Mouse (Mus musculus) CH12F3 (cell line): ENCODE data around the gene Greb1.

ENCODE experiments used
- in situ Hi-C: fragments of 300-500 bp; cut with MboI; formaldehyde crosslinking; loops from 2 replicates; pipeline ENCODE4 v1.14.3; 2020; ENCODE audit warnings: low sequenced_read_pairs

Gene Greb1

DNA sequence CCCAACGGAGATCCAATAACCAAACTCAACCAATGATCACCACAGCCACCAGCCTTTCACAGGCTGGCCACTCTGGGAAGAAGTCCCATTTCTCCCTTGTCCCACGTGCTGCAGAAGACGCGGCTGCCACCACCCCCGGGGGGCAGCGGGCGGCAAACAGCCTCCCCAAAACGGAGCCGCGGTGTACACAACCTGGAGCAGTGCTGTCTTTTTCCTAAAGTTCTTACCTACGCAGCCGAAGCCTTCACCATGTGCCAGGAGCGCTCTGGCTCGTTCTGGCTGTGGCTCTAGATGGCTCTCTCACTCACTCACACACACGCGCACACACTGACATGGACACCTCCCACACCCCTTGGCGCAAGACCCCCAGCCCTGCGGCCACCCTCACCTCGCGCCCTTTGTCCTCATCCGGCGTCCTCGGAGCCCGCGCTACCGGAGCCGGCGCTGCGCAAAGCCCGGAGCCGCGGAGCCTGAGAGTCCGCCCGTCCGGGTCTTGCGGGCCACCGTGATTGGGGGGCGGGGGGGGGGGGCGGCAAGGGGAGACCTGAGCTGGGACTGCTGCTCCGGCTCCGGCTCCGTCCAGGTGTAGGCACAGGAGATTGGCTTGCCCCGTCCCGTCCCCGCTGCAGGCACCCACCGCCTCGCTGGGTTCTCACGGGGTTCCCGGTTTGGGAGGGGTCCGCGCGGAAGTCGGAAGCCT, at the start of gene Greb1:
Greb1 (minus strand) TSS at position 628 of the 700 bp plus-strand sequence.
- in situ Hi-C loops: loop anchor here (25.0 kb wide), 1 partner anchor 462 kb away; the partner anchor contains the start of gene Pdia6

DNA sequence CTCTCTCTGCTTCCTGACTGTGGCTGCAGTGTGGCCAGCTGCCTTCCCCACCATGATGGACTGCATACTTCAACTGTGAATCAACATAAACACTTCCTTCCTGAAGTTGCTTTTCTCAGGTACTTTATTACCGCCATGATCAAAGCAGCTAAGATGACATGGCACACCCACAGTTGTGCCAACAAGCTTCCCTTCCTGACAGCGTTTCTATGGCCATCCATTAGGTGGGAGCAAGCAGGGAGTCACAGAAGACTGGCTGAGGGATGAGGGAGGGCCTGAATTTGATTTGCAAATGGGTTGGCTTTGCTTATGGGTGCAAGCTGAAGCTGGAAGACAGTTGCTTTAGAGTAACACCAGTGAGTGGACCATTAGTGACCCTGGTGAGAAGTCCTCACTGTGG, 49.1 kb upstream of the Greb1 start:
- in situ Hi-C loops: no loop called here

DNA sequence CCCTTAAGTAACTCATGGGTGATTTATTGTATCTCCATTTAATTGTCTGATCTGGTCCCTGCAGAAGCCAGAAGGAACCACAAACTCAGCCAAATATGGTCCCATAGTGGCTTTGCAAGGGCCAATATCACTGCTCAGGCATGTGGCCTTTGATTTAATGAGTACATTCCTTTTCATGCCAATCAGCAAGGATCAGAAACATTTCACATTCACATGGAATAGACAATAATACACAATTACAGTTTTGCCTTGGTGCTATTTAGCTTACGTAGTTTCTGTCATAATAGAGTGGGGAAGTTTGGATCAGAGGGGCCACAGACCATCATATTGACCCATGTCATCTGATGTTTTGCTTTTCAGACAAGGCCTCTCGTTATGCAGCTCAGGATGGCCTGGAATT, 47.8 kb upstream of the Greb1 start:
- in situ Hi-C loops: no loop called here

DNA sequence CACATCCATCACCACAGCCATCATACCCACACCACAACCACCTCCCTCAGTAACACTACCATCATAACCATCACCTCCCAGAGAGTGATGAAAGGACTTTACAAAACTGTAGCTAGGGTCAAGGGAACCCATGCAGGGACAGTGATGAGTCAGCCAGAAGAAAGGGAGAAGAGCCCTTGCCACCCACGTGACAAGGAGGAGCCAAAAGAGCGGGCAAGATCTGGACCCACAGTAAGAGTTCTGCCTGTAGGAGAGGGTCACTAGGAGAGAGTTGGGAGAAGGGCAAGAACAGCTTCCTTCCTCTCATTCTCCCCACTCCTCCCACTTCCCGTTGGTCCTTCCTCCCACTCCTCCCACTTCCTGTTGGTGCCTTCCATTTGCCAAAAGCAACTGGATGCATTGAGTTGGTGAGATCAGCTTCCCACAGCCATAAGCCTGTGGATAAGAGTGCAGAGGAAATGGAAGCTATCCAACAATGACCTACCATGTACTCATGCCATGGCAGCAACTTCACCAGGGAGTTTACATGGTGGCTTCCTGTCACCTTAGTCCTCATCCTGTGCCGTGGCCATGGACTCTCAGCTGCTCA, 46.6 kb upstream of the Greb1 start:
- in situ Hi-C loops: no loop called here

DNA sequence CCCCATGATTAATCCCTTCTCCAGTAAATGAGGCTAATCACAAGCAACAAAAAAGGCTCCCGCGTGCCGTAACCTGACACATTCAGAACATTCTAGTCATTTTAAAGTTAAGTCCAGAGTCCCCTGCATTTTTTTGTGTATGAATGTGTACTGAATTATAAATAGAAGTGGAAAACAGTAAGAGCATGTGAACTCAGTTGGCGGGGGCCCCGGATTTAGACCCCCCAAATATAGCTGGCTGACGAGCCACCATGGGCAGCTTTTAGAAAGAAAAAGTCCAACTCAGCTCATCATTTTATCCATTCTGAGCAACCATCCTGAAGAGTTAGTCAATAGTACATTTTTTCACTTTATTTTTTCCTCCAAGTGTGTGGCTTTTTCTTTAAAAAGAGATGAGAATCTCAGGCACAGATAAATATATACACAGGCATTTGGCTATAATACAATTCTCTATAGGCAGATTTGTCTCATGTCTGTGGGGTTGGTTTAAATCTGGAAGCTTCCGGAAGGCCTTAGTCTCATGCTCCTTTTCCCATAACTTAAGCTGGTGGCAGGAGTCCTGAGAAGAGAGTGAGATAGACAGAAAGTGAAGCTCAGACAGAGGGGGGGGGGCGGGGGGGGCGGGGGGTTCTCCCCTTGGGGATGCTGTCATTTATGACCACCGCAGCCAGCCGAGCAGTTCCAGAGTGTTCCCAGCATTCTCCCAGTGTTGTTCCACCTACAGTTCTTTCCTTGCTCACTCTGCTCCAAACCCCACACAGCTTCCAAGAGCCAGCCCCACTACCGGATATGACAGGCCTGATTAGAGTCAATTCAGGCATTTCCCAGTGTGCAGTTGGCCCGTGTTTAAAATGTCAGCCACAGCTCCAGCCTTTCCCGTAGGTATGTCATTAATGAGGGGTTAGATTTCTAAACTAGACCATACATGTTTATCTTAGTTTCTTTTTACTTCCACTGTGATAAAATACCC, 44.2 kb upstream of the Greb1 start:
- in situ Hi-C loops: no loop called here

DNA sequence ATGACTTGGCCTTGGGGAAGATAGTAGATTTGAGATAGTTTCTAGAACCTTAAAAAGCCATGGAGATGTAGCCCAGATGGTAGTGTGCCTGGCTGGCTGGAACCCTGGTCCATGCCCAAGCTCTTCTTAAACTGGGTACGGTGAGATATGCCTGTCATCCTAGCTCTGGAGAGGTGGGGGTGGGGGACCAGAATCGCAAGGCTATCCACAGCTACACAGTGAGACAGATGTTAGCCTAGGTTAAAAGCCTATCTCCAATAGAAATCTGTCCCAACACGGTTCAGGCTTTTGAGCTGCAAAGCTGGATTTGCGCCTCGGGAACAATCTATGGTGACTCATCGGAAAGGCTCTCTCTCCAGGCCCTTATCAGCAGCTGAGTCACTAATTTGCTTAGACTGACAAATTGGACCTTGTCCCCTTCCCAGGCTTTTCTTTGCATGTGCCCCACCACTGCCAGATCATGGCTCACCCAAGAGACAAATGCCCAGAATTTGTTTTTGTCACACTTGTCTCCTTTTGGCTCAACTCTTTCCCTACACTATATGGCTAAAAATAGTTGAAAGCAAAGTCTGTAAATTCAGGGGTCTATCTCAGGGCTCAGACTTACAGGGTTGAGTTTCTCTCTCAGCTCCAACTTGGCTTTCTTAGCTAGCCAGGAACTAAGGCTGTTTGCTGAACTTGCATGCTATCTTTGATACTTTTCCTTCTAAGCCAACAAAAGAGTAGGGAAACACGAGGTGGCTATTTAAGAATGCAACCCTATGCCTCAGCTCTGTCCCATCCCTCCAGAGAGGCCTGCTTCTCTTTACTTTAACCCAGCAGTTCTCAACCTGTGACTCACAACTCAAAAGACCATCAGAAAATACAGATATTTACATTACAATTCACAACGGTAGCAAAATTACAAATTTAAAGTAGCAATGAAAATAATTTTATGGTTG, 40.4 kb upstream of the Greb1 start:
- in situ Hi-C loops: no loop called here

DNA sequence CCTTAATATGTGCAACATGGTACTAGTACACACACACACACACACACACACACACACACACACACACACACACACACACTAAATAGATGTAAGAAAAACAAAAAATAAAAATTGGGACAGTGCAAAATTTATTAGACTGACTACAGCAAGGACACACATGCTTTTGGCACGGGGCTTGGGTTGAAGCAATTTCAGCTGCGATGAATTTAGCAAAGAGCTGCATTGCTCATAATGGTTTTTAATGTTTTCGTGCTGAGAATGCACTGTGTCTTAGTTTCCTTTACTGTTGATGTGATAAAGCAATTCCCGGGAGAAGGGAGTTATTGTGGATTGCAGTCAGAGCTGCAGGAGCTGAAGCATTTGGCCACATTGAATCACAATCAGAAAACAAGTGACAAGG, 37.1 kb upstream of the Greb1 start:
- in situ Hi-C loops: no loop called here

DNA sequence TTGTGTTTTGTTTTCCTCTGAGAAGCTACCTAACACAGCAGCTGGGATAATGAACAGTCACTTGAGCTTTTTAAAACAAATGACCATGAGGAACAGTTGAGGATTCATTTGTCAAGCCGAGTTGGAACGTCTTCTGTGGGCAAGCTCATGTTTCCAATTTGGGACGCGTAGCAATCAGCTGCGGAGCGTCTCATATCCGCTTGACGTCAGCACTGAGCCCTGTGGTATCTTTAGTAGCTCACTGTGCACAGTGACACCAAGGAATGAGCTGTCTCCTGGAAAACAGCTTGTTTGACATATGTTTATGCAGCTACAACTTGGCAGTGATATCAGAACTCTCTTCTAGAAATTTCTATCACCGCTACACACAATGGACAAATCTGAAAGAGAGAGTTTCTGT, 35.5 kb upstream of the Greb1 start:
- in situ Hi-C loops: no loop called here

DNA sequence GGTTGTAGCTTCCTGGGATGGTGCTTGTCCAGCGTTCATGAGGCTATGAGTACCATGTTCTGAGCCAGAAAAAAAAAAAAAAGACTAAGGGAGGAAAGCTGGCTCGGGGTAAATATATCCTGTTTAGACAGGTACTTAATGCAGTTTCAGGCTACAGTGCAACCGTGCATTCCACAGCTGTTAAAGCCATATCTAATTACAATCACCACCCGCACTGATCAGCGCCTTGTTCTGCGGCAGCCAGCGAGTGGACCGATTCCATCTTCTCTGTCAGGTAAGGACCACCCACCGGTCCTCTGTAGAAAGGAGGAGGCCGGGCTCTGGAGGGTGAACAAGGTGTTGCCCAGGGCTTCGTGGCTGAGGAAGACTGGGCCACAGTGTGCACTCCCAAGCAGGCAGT, 34.0 kb upstream of the Greb1 start:
- in situ Hi-C loops: no loop called here

DNA sequence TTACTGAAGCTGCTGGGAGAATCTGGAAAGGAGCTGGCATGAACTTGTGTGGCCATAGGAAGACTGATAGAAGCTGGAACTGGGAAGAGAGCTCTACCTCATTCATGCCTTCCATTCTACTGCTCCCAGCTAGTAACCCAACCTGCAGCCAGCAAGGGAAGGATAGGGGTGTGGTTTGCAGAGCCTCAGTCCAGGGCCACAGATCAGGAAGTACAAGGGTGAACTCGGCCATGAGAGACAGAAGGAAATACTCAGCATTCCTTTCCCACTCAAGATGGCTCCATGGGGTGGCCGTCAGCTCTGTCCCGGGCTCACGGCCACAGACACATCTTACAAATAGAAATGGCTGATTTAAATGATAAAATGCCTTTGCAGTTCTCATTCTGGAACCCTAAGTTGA, 30.4 kb upstream of the Greb1 start:
- in situ Hi-C loops: no loop called here

DNA sequence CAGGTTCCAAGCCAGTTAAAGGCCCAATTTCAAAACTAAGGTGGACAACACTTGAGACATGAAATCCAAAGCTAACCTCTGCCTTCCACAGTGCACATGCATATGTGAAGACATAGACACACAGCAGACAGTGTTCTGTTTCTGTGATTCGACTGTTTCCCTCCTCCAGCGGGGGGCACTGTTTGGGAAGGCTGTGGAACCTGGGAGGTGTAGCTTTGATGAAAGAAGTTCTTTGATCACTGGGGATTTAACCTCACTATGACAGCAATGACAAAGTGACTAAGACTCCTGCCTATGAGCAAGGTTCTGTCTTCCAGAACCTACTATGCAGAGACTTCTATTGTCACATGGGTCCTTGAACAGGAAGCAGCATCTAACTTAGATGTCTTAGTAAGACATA, 29.1 kb upstream of the Greb1 start:
- in situ Hi-C loops: no loop called here

DNA sequence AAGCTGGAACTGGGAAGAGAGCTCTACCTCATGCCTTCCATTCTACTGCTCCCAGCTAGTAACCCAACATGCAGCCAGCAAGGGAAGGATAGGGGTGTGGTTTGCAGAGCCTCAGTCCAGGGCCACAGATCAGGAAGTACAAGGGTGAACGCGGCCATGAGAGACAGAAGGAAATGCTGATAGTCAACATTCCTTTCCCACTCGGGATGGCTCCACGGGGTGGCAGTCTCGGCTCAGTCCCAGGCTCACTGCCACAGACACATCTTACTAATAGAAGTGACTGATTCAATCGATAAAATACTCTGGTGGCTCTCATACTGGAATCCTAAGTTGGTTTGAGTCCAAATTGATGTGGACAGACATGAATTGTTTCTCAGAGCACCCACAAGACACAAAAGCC, 27.8 kb upstream of the Greb1 start:
- in situ Hi-C loops: no loop called here

DNA sequence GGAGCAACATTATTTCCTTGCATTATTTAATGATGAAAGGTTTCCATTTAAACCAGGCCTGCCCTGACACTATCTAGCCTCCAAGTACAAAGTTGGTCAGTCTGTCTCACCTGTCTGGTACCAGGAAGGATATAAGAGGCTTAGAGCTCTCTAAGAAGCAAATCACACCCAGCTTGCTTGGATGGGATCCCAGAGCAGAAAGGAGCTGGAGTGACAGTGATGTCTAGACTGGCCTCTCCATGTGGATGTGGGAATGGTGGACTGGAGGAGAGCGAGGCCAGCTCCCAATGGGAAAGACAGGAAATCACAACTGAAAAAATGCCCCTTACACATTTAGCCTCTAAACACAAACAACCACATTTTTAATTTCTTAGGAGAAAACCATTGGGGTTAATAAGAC, 23.0 kb upstream of the Greb1 start:
- in situ Hi-C loops: loop anchor here (25.0 kb wide), 1 partner anchor 439 kb away; the partner anchor contains the start of gene Pdia6

DNA sequence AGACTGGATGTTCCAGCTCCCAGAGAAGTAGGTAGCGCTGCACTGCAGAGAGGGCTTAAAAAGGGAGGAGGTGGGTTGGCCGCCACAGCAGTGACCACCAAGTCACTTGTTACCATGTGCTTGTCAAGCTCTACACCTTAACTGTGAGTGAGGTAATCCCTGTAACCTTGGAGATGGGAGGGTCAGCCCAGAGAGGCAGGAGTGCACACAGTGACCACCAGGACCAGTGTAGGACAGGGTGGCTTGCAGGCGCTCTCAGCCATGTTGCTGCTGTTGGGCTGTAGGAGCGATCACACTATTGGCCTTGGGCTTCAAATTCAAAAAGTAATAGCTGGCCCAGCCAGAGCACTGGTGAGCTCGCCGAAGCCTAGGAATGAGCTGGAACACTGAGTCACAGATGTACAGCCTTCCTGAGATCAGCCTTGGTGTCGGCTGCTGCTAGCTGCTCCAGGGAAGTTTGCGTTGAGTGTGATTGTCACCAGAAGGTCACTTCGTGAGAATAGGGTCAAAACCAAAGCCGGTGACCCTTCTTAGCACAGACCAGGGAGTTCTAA, 21.6 kb upstream of the Greb1 start:
- in situ Hi-C loops: loop anchor here (25.0 kb wide), 1 partner anchor 440 kb away; the partner anchor contains the start of gene Pdia6

DNA sequence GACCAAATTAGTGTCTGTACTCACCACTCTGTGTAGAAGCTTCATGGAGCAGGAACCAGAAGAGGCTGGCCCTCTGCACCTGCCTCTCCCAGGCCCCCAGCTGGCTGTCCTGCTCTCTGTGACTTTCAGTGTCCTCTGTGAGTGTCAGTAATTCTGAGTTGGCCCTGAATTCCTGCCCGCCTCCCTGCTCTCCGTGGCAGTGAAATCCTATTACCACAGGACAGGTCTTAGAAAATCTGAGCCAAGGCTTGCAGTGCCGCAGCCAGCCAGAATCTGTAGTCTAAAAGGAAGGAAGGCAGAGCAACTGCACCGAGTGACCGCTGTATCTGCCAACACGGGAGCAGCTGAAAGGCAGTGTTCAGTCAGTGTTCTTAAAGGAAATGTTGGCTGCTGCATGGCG, 20.1 kb upstream of the Greb1 start:
- in situ Hi-C loops: loop anchor here (25.0 kb wide), 1 partner anchor 442 kb away; the partner anchor contains the start of gene Pdia6

DNA sequence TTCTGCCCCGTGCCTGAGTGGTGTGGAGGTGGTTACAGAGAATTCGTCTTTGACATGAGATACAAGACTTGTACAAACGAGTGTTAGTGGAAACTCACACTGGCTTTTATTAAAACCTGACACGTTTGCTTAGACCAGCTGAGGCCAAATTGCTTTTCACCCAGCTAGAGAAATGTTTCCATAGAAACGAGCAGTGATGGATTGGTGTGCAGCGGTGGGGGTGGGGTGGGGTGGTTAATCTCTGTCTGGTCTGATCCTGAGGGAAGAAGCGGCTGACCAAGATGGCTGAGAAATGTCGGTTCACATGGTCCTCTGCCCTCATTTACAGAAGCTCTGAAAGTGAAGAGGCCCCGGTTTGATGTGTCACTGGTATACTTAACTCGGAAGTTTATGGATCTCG, 17.8 kb upstream of the Greb1 start:
- in situ Hi-C loops: loop anchor here (25.0 kb wide), 1 partner anchor 444 kb away; the partner anchor contains the start of gene Pdia6

DNA sequence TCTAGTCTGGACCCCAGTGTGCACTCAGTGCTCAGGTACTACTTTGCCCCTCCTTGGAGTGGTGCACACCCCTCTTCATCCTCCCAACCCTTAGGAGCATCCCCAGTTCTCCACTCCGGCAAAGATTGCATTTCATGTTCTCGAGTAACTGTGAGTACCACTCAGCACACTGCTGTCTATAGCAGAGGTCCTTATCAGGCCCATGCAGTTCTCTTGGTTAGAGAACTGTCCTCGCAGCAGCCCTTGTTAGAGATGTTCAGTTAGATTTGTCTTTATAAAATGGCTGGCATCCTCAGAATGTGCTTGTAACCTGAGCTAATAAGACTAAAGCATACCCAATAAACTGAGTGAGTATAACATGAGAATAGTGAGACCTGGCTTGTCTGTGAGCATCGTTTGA, 16.5 kb upstream of the Greb1 start:
- in situ Hi-C loops: loop anchor here (25.0 kb wide), 1 partner anchor 445 kb away; the partner anchor contains the start of gene Pdia6

DNA sequence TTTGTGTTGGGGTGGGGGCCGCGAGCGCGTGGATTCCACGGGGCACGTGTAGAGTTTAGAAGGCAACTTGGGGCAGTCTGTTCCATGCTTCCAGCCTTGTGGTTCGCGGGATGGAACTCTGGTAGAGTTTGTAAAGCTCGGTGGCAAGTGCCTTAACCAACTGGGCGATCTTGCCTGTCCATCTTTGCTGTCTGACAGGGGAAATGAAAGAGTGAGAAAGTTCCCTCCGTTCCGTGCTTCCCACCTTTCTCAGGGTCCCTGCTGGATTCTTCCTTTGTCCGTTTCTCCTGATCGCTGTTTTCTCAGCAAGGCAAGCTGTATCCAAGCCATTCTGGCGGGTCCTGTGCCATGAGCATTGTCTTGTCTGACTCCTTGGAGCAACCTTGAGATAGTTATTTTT, 10.8 kb upstream of the Greb1 start:
- in situ Hi-C loops: loop anchor here (25.0 kb wide), 1 partner anchor 451 kb away; the partner anchor contains the start of gene Pdia6

DNA sequence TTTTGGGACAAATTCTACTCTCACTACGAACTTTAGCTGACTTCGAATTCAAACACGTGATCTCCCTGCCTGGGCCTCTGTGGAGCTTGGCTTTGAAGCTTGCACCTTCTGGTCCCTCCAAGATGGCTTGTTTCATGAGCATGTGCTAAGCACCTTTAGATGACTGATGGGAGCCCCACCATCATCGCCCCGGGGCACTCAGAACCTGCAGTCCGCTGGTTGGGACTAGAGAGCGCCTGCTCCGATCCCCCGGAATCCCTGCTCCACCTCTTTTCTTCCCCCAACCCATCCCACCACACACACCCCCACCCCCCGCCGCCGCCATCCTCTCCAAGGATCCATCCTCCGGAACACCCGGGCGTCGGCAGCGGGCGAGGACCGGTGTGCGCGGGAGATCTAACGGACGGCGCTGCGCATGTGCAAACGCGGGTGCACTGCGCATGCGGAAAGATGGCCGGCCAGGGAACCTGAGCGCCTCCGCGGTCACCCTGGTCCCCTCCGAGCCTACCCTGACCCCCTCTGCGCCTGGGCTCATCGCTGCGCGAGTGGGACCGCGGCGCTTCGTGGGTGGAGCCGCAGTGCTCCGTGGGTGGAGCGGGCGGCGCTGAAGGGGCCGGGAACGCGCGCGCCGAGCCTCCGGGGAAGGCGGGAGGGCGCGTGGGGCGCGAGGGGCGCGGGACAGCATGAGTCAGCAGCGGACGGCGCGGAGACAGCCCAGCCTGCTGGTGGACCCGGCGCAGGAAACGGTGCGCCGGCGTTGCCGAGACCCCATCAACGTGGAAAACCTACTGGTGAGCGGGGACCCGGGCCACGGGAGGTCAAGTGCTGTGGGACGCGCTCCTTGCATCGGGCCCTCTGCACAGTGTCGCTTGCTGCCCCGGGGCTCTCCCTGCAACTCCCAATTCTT, 10.1 kb upstream of the Greb1 start, which contains the start of gene E2f6:
E2f6 (plus strand) TSS at position 439 of the 907 bp plus-strand sequence.
- in situ Hi-C loops: loop anchor here (25.0 kb wide), 1 partner anchor 452 kb away; the partner anchor contains the start of gene Pdia6
